Mouse (Mus musculus) urinary bladder, postnatal 0 days (tissue): ENCODE results near the gene Ubr7. TPM values are rescaled to one million over a fixed set of nuclear protein-coding genes. Genes with fewer than 3 reads are reported as not detected.

Source experiments
- polyA plus RNA-seq: library from polyadenylated mRNA; unstranded; fragments of >200 nt; fragmentation: Nextera tagmentation; extraction: Ambion mirVana; gene quantifications from 2 replicates; pipeline ENCODE4 v1.2.1, GENCODE M21; 2015

Ubr7 gene
- 19.2 and 22.5 TPM in 2 replicates for polyA plus RNA-seq

GRCm38 (mm10) chr12:102757689-102758402 lies at the start of gene Ubr7, which contains the start of the genes Gm28051 and Gon7:
Gene Ubr7 (plus strand): TSS chr12:102757967.
Gene Gm28051 (minus strand): TSS chr12:102757765.
Gene Gon7 (minus strand): TSS chr12:102757803.

DNA sequence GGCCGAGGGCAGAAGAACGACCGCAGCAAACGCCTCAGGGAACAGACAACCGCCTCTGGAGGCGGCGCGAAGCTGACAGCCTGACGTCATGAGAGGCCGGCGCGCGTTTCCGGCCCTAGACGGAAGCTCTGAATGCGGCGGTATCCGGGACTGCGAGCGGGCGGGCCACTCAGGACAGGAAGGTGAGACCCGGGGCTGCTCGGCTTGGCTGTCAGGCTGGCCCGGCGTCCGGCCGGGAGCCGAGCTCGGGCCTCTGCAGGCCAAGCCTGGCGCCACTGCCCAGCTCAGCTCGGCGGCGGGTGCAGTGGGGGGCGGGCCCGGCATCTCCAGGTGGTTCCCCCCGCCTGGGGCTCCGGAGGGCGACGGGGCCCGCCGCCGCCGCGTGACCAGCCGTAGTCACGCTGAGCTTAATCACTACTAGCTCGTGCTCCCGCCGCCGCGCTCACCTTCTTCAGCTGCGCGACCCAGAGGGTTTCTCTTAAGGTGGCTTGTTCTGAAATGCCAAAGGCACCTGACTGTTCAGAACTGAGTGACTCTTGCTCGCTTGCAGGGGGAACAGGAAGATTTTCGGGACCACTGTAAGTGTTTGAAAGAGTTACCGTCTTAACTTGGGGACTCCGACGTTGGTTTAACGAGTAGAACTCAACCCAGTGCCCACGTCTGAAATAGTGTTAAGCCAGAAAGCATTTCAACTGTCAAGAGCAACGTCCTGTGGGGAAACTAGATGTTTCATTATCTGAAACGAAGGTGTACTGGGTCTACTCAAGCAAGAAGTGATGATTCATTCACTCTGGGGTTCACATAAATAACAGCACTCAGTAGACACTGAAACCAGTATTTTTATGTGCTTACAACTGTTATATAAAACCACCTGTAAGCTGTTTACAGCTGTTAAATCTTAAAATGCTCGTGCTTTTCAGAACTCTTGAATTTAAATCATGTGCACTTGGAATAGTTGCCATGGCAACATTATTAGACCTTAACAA lies 13.9 kb upstream of the Ubr7 start, which contains the start of the genes Moap1 and Tmem251:
Gene Moap1 (minus strand): TSS at position 73 of the 986 bp plus-strand sequence.
Gene Tmem251 (plus strand): TSS at position 174 of the 986 bp plus-strand sequence.

GRCm38 (mm10) chr12:102758403-102758756 lies 613 bp downstream of the Ubr7 start, which contains the start of gene Gm20604:
Gene Gm20604 (minus strand): TSS chr12:102758672.

Other genes starting within 250 kb of the Ubr7 start
- 0.37 and 0.49 TPM in 2 replicates for gene Chga, start 203.0 kb upstream of the Ubr7 start, polyA plus RNA-seq
- gene Itpk1, start 53.0 kb upstream of the Ubr7 start, polyA plus RNA-seq = 34.4 and 37.1 TPM in 2 replicates
- 8.3 and 10.6 TPM in 2 replicates for gene Moap1, start 14.3 kb upstream of the Ubr7 start, polyA plus RNA-seq
- gene Tmem251, start 14.2 kb upstream of the Ubr7 start, polyA plus RNA-seq = 8.0 and 8.2 TPM in 2 replicates
- gene Gm28051, start 202 bp upstream of the Ubr7 start, polyA plus RNA-seq = not detected in 2 replicates
- 10.5 and 11.7 TPM in 2 replicates for gene Gon7, start 164 bp upstream of the Ubr7 start, polyA plus RNA-seq
- 9.0 and 10.6 TPM in 2 replicates for gene Gm20604, start 705 bp downstream of the Ubr7 start, polyA plus RNA-seq
- gene Btbd7, start 120.5 kb downstream of the Ubr7 start, polyA plus RNA-seq = 10.6 and 13.2 TPM in 2 replicates
- not detected in 2 replicates for gene Cox8c, start 141.3 kb downstream of the Ubr7 start, polyA plus RNA-seq
- 0.02 and 0.15 TPM in 2 replicates for gene Unc79, start 190.9 kb downstream of the Ubr7 start, polyA plus RNA-seq